Mouse (Mus musculus) embryonic facial prominence, embryonic 14.5 days (tissue): ENCODE measurements at regions not wholly inside any gene's neighbourhood (a gene's known extent, or its start where the extent isn't known, plus 50 kb on each side); places are given as distances from the start of the nearest gene placed in this dataset.

ENCODE experiments used
- ATAC-seq: fragments of 200-750 bp; cut with Nextera tagmentation; 2 replicates; pipeline ENCODE4 v1.8.0; 2017; ENCODE audit warnings: low read depth, moderate number of reproducible peaks, moderate TSS enrichment
- DNase-seq: peaks from one replicate; pipeline ENCODE4 v3.0.0-alpha.2; 2015; ENCODE audit warnings: low spot score
- H3K27ac ChIP-seq: fragments of 300-500 bp; sonication (generic); replicated peaks from 2 replicates; pipeline ENCODE4 v1.5.1; 2014; ENCODE audit warnings: low read depth, mild to moderate bottlenecking, low read length, moderate library complexity
- H3K27me3 ChIP-seq: fragments of 300-500 bp; sonication (generic); replicated peaks from 2 replicates; pipeline ENCODE4 v1.6.1; 2014; ENCODE audit warnings: low read length; ENCODE audit not compliant: control insufficient read depth, insufficient read depth
- H3K36me3 ChIP-seq: fragments of 300-500 bp; sonication (generic); 2 replicates; pipeline ENCODE4 v1.6.1; 2014; ENCODE audit warnings: low read length, mixed read lengths; ENCODE audit not compliant: control insufficient read depth, insufficient read depth
- H3K4me1 ChIP-seq: fragments of 300-500 bp; sonication (generic); 2 replicates; pipeline ENCODE4 v1.6.1; 2014; ENCODE audit warnings: antibody characterized with exemption, low read length; ENCODE audit not compliant: control insufficient read depth, insufficient read depth
- H3K4me2 ChIP-seq: fragments of 300-500 bp; sonication (generic); 2 replicates; pipeline ENCODE4 v1.6.1; 2014; ENCODE audit warnings: low read depth, mild to moderate bottlenecking, low read length, moderate library complexity, mixed read lengths
- H3K4me3 ChIP-seq: fragments of 300-500 bp; sonication (generic); 2 replicates; pipeline ENCODE4 v1.5.1; 2014; ENCODE audit warnings: low read depth, mild to moderate bottlenecking, low read length
- H3K9ac ChIP-seq: fragments of 300-500 bp; sonication (generic); 2 replicates; pipeline ENCODE4 v1.6.1; 2014; ENCODE audit warnings: low read depth, mild to moderate bottlenecking, low read length, moderate library complexity, mixed read lengths
- H3K9me3 ChIP-seq: fragments of 300-500 bp; sonication (generic); 2 replicates; pipeline ENCODE4 v1.6.1; 2016; ENCODE audit warnings: low read length; ENCODE audit not compliant: control insufficient read depth
- WGBS: fragments of 180-500 bp; shearing (Covaris S2); extraction: QIAGEN DNeasy Blood & Tissue Kit; methylation state at CpG from one replicate; pipeline ENCODE4 v1.1.7; 2014; 5-methylcytosine and 5-hydroxymethylcytosine counted together

- ATAC-seq, result no peak
- peaks cover 13% of the 10 kb centered on the region for H3K4me1 ChIP-seq
Observed at GRCm38 (mm10) chr14:24862661-24863060, 375.7 kb downstream of the Rps24 start.

GRCm38 (mm10) chr14:24863116-24863515 lies 376.2 kb downstream of the Rps24 start:
- Histone ChIP-seq H3K27ac (no peak overlapping the region), H3K9ac (no peak overlapping the region), H3K27me3 (no peaks in the 10 kb centered on the region), H3K36me3 (no peaks in the 10 kb centered on the region), H3K4me2 (no peak overlapping the region), H3K4me3 (no peak overlapping the region), H3K4me1 (peaks cover 13% of the 10 kb centered on the region), H3K9me3 (no peaks in the 10 kb centered on the region)
- 0 out of 2 replicates have a peak, but pooled peaks have one; percentile 41 for ATAC-seq
- DNase-seq, result no peak
- WGBS, result 65% methylated on average over 8 of the region's 8 CpGs

More at GRCm38 (mm10) chr14:24862661-24863060, 375.7 kb downstream of the Rps24 start:
- no peak overlapping the region for H3K4me3 ChIP-seq
- no peaks in the 10 kb centered on the region for H3K9me3 ChIP-seq
- no peaks in the 10 kb centered on the region for H3K36me3 ChIP-seq
- no peak overlapping the region for H3K9ac ChIP-seq
- DNase-seq, result no peak
- WGBS, result 64% methylated on average over 7 of the region's 7 CpGs
- no peak overlapping the region for H3K4me2 ChIP-seq
- no peak overlapping the region for H3K27ac ChIP-seq
- H3K27me3 ChIP-seq, result no peaks in the 10 kb centered on the region

- Histone ChIP-seq H3K4me1 (peaks cover 13% of the 10 kb centered on the region), H3K9me3 (no peaks in the 10 kb centered on the region), H3K4me3 (no peak overlapping the region), H3K27ac (no peak overlapping the region), H3K9ac (no peak overlapping the region), H3K27me3 (no peaks in the 10 kb centered on the region), H3K36me3 (no peaks in the 10 kb centered on the region), H3K4me2 (no peak overlapping the region)
- ATAC-seq (peak; percentile 67; the same call in 1 of the 2 replicates), DNase-seq (no peak)
- 77% methylated on average over 6 of the region's 6 CpGs for WGBS
Observed at GRCm38 (mm10) chr14:24865579-24866230, 378.8 kb downstream of the Rps24 start.

GRCm38 (mm10) chr14:24867816-24868215 lies 380.9 kb downstream of the Rps24 start:
- Histone ChIP-seq H3K27ac (no peak overlapping the region), H3K9ac (no peak overlapping the region), H3K36me3 (no peaks in the 10 kb centered on the region), H3K4me1 (peaks cover 8% of the 10 kb centered on the region), H3K9me3 (no peaks in the 10 kb centered on the region), H3K4me2 (no peak overlapping the region), H3K27me3 (no peaks in the 10 kb centered on the region), H3K4me3 (no peak overlapping the region)
- 88% methylated on average over 6 of the region's 6 CpGs for WGBS
- ATAC-seq, result no peak
- no peak for DNase-seq

- Histone ChIP-seq H3K9ac (no peak overlapping the region), H3K9me3 (no peaks in the 10 kb centered on the region), H3K4me2 (no peak overlapping the region), H3K4me3 (no peak overlapping the region), H3K4me1 (peaks cover under 1% of the 10 kb centered on the region; the same call in 1 of the 2 replicates), H3K36me3 (no peaks in the 10 kb centered on the region), H3K27ac (no peak overlapping the region), H3K27me3 (no peaks in the 10 kb centered on the region)
- no peak for ATAC-seq
- no peak for DNase-seq
- 71% methylated on average over 6 of the region's 6 CpGs for WGBS
Observed at GRCm38 (mm10) chr14:24868756-24869155, 381.8 kb downstream of the Rps24 start.

GRCm38 (mm10) chr14:24870246-24870645 lies 383.3 kb downstream of the Rps24 start:
- no peak overlapping the region for H3K4me3 ChIP-seq
- H3K9ac ChIP-seq, result no peak overlapping the region
- no peaks in the 10 kb centered on the region for H3K4me1 ChIP-seq
- no peaks in the 10 kb centered on the region for H3K36me3 ChIP-seq
- H3K4me2 ChIP-seq, result no peak overlapping the region
- no peaks in the 10 kb centered on the region for H3K9me3 ChIP-seq
- WGBS, result 100% methylated on average over 3 of the region's 3 CpGs
- no peaks in the 10 kb centered on the region for H3K27me3 ChIP-seq
- no peak overlapping the region for H3K27ac ChIP-seq
- DNase-seq (no peak), ATAC-seq (no peak)

GRCm38 (mm10) chr14:24871392-24871998 lies 384.6 kb downstream of the Rps24 start:
- no peak overlapping the region for H3K27ac ChIP-seq
- H3K4me2 ChIP-seq, result no peak overlapping the region
- H3K9ac ChIP-seq, result no peak overlapping the region
- H3K27me3 ChIP-seq, result no peaks in the 10 kb centered on the region
- H3K4me1 ChIP-seq, result no peaks in the 10 kb centered on the region
- no peak overlapping the region for H3K4me3 ChIP-seq
- H3K9me3 ChIP-seq, result no peaks in the 10 kb centered on the region
- DNase-seq (peak; percentile 77), ATAC-seq (peak; percentile 75)
- H3K36me3 ChIP-seq, result no peaks in the 10 kb centered on the region
- WGBS, result 57% methylated on average over 10 of the region's 10 CpGs

- H3K4me1 ChIP-seq, result no peaks in the 10 kb centered on the region
- no peak overlapping the region for H3K4me3 ChIP-seq
- no peak for ATAC-seq
- no peaks in the 10 kb centered on the region for H3K9me3 ChIP-seq
- DNase-seq, result no peak
- H3K27ac ChIP-seq, result no peak overlapping the region
- H3K36me3 ChIP-seq, result no peaks in the 10 kb centered on the region
- no peak overlapping the region for H3K9ac ChIP-seq
- H3K27me3 ChIP-seq, result no peaks in the 10 kb centered on the region
- WGBS, result 49% methylated on average over 3 of the region's 3 CpGs
- H3K4me2 ChIP-seq, result no peak overlapping the region
Observed at GRCm38 (mm10) chr14:24872931-24873330, 386.0 kb downstream of the Rps24 start.

- ATAC-seq, result no peak
- WGBS, result 96% methylated on average over 3 of the region's 3 CpGs
- Histone ChIP-seq H3K9me3 (no peaks in the 10 kb centered on the region), H3K4me1 (no peaks in the 10 kb centered on the region), H3K4me3 (no peak overlapping the region), H3K27me3 (no peaks in the 10 kb centered on the region), H3K9ac (no peak overlapping the region), H3K4me2 (no peak overlapping the region), H3K27ac (no peak overlapping the region), H3K36me3 (no peaks in the 10 kb centered on the region)
- no peak for DNase-seq
Observed at GRCm38 (mm10) chr14:24873406-24873805, 386.5 kb downstream of the Rps24 start.
